Mouse (Mus musculus): ENCODE data around the gene Ppm1d.

DNA sequence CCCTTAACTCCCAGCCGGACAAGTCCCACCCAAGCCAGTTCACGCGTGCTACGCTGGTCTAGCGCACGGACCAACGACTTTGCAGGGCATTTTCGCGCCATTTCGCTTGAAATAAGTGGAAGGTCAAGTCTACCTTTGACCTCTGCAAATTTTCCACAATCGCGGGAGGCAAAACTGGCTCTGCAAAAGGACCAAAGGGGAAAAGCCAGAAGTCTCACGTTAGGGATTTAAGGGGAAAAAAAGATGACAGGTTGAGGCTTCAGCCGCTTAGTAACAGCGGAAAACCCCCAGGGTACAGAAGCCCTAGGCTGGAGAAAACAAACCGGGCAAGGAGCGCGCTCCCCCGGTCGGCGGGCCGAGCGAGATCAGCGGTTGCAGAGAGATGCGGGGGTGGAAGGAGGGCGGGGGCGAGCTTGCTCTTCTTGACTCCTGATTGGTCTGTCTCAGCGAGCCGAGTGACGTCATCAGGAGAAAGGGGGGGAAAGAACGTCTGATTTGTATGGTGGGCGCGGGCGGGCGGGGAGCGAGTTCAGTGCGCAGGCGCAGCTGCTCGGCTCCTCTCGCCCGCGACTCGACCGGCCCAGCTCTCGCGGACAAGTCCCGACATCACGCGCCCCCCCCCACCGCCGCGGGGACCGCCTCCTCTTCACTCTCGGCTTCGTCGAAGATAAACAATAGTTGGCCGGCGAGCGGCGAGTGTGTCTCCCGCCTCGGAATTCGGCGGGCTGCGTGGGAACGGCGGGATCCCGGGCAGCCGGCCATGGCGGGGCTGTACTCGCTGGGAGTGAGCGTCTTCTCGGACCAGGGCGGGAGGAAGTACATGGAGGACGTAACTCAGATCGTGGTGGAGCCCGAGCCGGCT lies at the start of gene Ppm1d:
- TF ChIP-seq POLR2AphosphoS2 (IDR thresholded peaks at IDR 0.05; ENCODE audit: low read depth, low read length): peak; percentile 52; the same call in 1 of the 2 replicates
- peak in 1 of 2 experiments; percentile 28; a peak in 2 of 4 replicates for TF ChIP-seq CTCF (conservative IDR thresholded peaks at IDR 0.05 in 1 of 2, IDR thresholded peaks at IDR 0.05 in 1 of 2; ENCODE audit: low read depth in 2 of 2, low read length in 2 of 2)
- TF ChIP-seq POLR2A (IDR thresholded peaks at IDR 0.05; ENCODE audit: low read depth, low read length): peak; percentile 95
